Mouse (Mus musculus): Measurements from ENCODE around the gene Rora.

DNA sequence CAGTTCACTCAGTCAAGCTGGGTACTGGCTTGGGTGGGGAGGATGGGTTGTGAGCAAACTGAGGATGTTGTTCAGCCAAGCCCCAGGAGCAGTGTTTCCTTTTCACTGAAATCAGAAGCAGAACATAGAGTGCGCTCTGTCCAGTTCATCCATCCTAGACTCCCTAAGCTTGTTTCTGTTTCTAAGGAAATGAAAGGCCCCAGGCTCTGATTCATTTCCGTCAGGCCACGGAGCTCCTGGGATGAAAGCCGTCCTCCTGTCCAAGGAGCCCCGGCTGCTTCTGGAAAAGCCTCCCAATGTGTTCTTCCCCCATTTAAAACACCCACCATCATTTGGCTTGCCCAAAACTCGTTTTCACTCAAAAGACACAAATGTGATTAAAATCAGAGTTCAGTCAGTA is 589.0 kb downstream of the Rora start:
- TF ChIP-seq EP300 (optimal IDR thresholded peaks at IDR 0.05): no peak
- TF ChIP-seq CTCF (IDR thresholded peaks at IDR 0.05; ENCODE audit: low read depth): no peak

Data from stomach, postnatal 0 days (tissue).